Mouse (Mus musculus) spleen, postnatal 36 days (tissue): ENCODE data around the gene Gm13089.
"Not testable (repeated sequence)": the region's sequence is repeated elsewhere in the genome, so short reads cannot be mapped to it uniquely, and the experiment has no call there.

ENCODE experiments used
- DNase-seq, 2 experiments: peaks; one replicate each; pipeline ENCODE4 v3.0.0; 2022; ENCODE audit warnings: low spot score in 2 of 2, mixed read lengths in 1 of 2

Gene Gm13089

GRCm38 (mm10) chr4:143702611-143703010, at the start of gene Gm13089:
Gm13089 (minus strand) TSS chr4:143702711.
- DNase-seq: no peak

GRCm38 (mm10) chr4:143719155-143719554, 16.6 kb upstream of the Gm13089 start, which contains the start of gene Gm13078:
Gm13078 (plus strand) TSS chr4:143719455.
- DNase-seq: no peak

GRCm38 (mm10) chr4:143657146-143657545, 45.4 kb downstream of the Gm13089 start, which contains the start of gene Gm13088:
Gm13088 (minus strand) TSS chr4:143657246.
- DNase-seq: not testable (repeated sequence)
